ENCODE assay signal across 28 mouse cellular contexts in the genomic region with DNA sequence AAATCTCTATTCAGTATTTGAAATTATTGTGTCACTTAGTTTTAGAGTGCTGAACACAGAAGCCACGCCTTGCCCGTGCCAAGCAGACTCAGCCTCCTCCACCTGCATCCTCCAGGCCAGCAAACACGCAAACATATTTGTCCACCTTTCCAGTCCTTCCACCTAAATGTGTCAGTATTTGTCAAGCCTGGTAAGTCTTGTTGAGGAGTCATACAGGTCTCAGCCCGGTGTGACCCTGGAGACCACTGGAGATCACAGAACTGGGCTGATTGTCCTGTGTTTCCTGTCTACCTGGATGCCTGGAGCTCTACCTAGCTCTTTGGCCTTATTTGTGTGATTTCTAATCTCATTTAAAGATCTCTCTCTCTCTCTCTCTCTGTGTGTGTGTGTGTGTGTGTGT.
"Had no signal": no experiment of that assay in that cellular context is flagged by ENCODE, and none has a peak within 500 bp of the region (broad histone marks: within the 10 kb centered on the region; RNA-seq: fewer than 3 reads in every experiment).

No protein-coding gene starts in this region.

- H3K36me3 ChIP-seq: embryonic facial prominence, embryonic 12.5 days; embryonic facial prominence, embryonic 15.5 days; forebrain, embryonic 12.5 days had no signal

- H3K27me3 ChIP-seq: embryonic facial prominence, embryonic 12.5 days; embryonic facial prominence, embryonic 13.5 days; embryonic facial prominence, embryonic 15.5 days; forebrain, embryonic 12.5 days; forebrain, embryonic 13.5 days; forebrain, embryonic 15.5 days had no signal

- DNase-seq: cerebellum, adult 18-20 months; cerebellum, adult 2 months; cerebellum, adult 8-10 months; cerebellum, adult 9-10 months; cerebellum, adult 9-11 months; cerebellum, postnatal 10 days; cerebellum, postnatal 14 days; cerebellum, postnatal 25 days; cerebellum, postnatal 36 days; embryo, embryonic 11 days; forebrain, postnatal 0 days; gastrocnemius, adult 2 months; gastrocnemius, postnatal 10 days; gastrocnemius, postnatal 14 days; gastrocnemius, postnatal 25 days; gastrocnemius, postnatal 36 days; heart, adult 11 months; heart, adult 18-20 months had no signal

- H3K4me3 ChIP-seq: embryonic facial prominence, embryonic 10.5 days; embryonic facial prominence, embryonic 12.5 days; embryonic facial prominence, embryonic 13.5 days; embryonic facial prominence, embryonic 15.5 days; erythroblast, embryonic 14.5 days; forebrain, embryonic 12.5 days; forebrain, embryonic 13.5 days; forebrain, embryonic 15.5 days; gastrocnemius, adult 2 months had no signal

- ATAC-seq: forebrain, embryonic 13.5 days; forebrain, embryonic 14.5 days; forebrain, embryonic 15.5 days; forebrain, embryonic 16.5 days; forebrain, postnatal 0 days had no signal

- H3K9ac ChIP-seq: embryonic facial prominence, embryonic 12.5 days; embryonic facial prominence, embryonic 13.5 days; embryonic facial prominence, embryonic 15.5 days; forebrain, embryonic 12.5 days; forebrain, embryonic 13.5 days; forebrain, embryonic 15.5 days; forebrain, postnatal 0 days had no signal

- H3K9me3 ChIP-seq: embryonic facial prominence, embryonic 10.5 days; embryonic facial prominence, embryonic 12.5 days; embryonic facial prominence, embryonic 13.5 days; embryonic facial prominence, embryonic 15.5 days; forebrain, embryonic 12.5 days; forebrain, embryonic 13.5 days; forebrain, embryonic 15.5 days had no signal

- H3K4me2 ChIP-seq: embryonic facial prominence, embryonic 12.5 days; embryonic facial prominence, embryonic 13.5 days; embryonic facial prominence, embryonic 15.5 days; forebrain, embryonic 12.5 days; forebrain, embryonic 13.5 days; forebrain, embryonic 15.5 days had no signal

- H3K4me1 ChIP-seq: embryonic facial prominence, embryonic 12.5 days; embryonic facial prominence, embryonic 15.5 days had no signal

- H3K27ac ChIP-seq: embryonic facial prominence, embryonic 10.5 days; embryonic facial prominence, embryonic 12.5 days; embryonic facial prominence, embryonic 13.5 days; embryonic facial prominence, embryonic 15.5 days; forebrain, embryonic 12.5 days; forebrain, embryonic 13.5 days; forebrain, embryonic 15.5 days; gastrocnemius, adult 2 months had no signal
